Mouse (Mus musculus): Measurements from ENCODE around the gene Zfp346.

The Zfp346 gene

GRCm38 (mm10) chr13:55140271-55140670 is 35.2 kb downstream of the Zfp346 start:
- ATAC-seq (ENCODE audit: insufficient number of reproducible peaks, low FRiP score, low TSS enrichment) = no peak

GRCm38 (mm10) chr13:55152621-55153415 is 47.7 kb downstream of the Zfp346 start, which contains the start of gene Fgfr4:
Gene Fgfr4, plus strand, starts transcription at chr13:55152640.
- no peak for ATAC-seq (ENCODE audit: insufficient number of reproducible peaks, low FRiP score, low TSS enrichment)

GRCm38 (mm10) chr13:55153951-55154350 is 48.8 kb downstream of the Zfp346 start:
- ATAC-seq (ENCODE audit: insufficient number of reproducible peaks, low FRiP score, low TSS enrichment) = no peak

- no peak for ATAC-seq (ENCODE audit: insufficient number of reproducible peaks, low FRiP score, low TSS enrichment)
Measured at GRCm38 (mm10) chr13:55162365-55162764, 57.3 kb downstream of the Zfp346 start.

- no peak for ATAC-seq (ENCODE audit: insufficient number of reproducible peaks, low FRiP score, low TSS enrichment)
Measured at GRCm38 (mm10) chr13:55163553-55163952, 58.4 kb downstream of the Zfp346 start.

GRCm38 (mm10) chr13:55165831-55166339 is 60.8 kb downstream of the Zfp346 start:
- ATAC-seq (ENCODE audit: insufficient number of reproducible peaks, low FRiP score, low TSS enrichment) = no peak

GRCm38 (mm10) chr13:55166806-55167725 is 62.0 kb downstream of the Zfp346 start:
- ATAC-seq (ENCODE audit: insufficient number of reproducible peaks, low FRiP score, low TSS enrichment) = no peak

- ATAC-seq (ENCODE audit: insufficient number of reproducible peaks, low FRiP score, low TSS enrichment) = no peak
Measured at GRCm38 (mm10) chr13:55167798-55168197, 62.7 kb downstream of the Zfp346 start.

GRCm38 (mm10) chr13:55168255-55168654 is 63.1 kb downstream of the Zfp346 start:
- no peak for ATAC-seq (ENCODE audit: insufficient number of reproducible peaks, low FRiP score, low TSS enrichment)

GRCm38 (mm10) chr13:55168958-55169369 is 63.9 kb downstream of the Zfp346 start:
- no peak for ATAC-seq (ENCODE audit: insufficient number of reproducible peaks, low FRiP score, low TSS enrichment)

- no peak for ATAC-seq (ENCODE audit: insufficient number of reproducible peaks, low FRiP score, low TSS enrichment)
Measured at GRCm38 (mm10) chr13:55171517-55172335, 66.6 kb downstream of the Zfp346 start.

- no peak for ATAC-seq (ENCODE audit: insufficient number of reproducible peaks, low FRiP score, low TSS enrichment)
Measured at GRCm38 (mm10) chr13:55172336-55172770, 67.2 kb downstream of the Zfp346 start.

- ATAC-seq (ENCODE audit: insufficient number of reproducible peaks, low FRiP score, low TSS enrichment) = no peak
Measured at GRCm38 (mm10) chr13:55174347-55174746, 69.2 kb downstream of the Zfp346 start.

GRCm38 (mm10) chr13:55176265-55176664 is 71.2 kb downstream of the Zfp346 start:
- no peak for ATAC-seq (ENCODE audit: insufficient number of reproducible peaks, low FRiP score, low TSS enrichment)

GRCm38 (mm10) chr13:55177903-55178496 is 72.9 kb downstream of the Zfp346 start:
- no peak for ATAC-seq (ENCODE audit: insufficient number of reproducible peaks, low FRiP score, low TSS enrichment)

GRCm38 (mm10) chr13:55178556-55178955 is 73.4 kb downstream of the Zfp346 start:
- no peak for ATAC-seq (ENCODE audit: insufficient number of reproducible peaks, low FRiP score, low TSS enrichment)

GRCm38 (mm10) chr13:55179591-55179990 is 74.5 kb downstream of the Zfp346 start:
- ATAC-seq (ENCODE audit: insufficient number of reproducible peaks, low FRiP score, low TSS enrichment) = no peak

- no peak for ATAC-seq (ENCODE audit: insufficient number of reproducible peaks, low FRiP score, low TSS enrichment)
Measured at GRCm38 (mm10) chr13:55181786-55182172, 76.7 kb downstream of the Zfp346 start.

- peak; percentile 79; the same call in 1 of the 2 replicates for ATAC-seq (ENCODE audit: insufficient number of reproducible peaks, low FRiP score, low TSS enrichment)
Measured at GRCm38 (mm10) chr13:55182173-55182894, 77.2 kb downstream of the Zfp346 start.

Data from cerebellum, adult (tissue).